Mouse (Mus musculus): ENCODE measurements around the gene Fignl1. TPM values are rescaled to one million over a fixed set of nuclear protein-coding genes. Genes with fewer than 3 reads are reported as not detected.

Fignl1 gene
- total RNA-seq, 2 experiments from 2014 or later, result 1.0 to 2.1 TPM

DNA sequence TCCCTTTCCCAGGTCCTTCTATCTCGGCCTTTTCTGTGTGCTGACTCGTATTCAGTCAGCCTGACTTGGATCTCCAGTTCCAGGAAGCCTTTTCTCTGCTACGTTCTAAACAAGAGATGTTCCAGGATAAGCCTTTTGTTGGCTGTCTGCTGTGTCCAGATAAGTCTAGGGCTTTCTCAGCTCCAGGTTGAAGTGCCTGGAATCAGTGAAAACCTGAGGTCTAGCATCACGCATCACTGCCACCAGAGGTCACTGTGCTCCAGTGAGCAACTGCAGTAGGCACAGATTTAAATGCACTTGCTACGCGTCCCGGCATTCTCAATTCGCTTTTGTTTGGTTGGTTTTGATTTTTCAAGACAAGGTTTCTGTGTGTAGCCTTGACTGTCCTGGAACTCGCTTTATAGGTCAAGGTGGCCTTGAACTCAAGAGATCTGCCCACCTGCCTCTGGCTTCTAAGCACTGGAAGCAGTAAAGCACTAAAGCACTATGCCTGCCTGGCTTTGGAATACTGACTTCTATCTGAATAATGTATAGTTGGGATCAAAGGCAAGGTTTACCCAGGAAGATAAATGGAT lies 3.2 kb upstream of the Fignl1 start:
- DNase-seq (ENCODE audit: low spot score in 2 of 2), result peak; percentile 63 to 71

DNA sequence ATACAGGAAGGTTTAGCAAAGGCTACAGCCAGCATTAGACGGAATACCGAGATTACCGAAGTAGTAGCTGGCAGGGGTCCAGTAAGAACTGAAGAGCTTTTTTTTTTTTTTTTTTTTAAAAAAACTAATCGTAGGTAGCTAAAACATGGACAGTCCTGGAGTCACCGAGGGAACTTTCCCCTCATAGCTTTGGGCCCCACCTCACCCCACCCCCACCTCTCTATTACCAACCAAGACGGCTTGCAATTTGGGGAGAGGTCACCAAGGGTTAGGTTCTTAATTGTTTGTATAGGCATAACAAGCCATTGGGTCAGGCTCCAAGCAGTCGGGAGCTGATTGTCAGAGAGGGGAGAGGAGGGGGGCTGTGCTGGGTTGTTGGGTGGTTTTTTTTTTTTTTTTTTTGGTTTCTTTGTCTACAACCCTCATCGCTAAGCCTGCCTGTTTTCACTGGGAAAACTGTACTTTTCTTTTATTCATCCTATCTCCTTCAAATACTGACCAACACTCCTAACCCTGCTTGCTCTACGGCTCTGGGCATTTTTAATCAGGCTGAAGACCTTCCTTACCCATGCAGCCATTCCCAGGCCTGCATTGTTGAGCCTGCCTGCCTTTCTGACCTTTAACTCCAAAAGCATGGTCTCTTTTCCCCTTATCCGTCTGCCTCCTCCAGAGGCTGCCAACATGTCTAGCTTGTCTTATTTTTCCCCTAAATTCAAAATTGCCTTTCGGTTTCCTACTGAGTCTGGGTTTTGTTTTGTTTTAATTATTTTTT lies 828 bp upstream of the Fignl1 start:
- no peak for DNase-seq (ENCODE audit: low spot score in 2 of 2)

- no peak for DNase-seq (ENCODE audit: low spot score in 2 of 2)
These were observed 535 bp downstream of the Fignl1 start for GRCm38 (mm10) chr11:11808035-11808819.

DNA sequence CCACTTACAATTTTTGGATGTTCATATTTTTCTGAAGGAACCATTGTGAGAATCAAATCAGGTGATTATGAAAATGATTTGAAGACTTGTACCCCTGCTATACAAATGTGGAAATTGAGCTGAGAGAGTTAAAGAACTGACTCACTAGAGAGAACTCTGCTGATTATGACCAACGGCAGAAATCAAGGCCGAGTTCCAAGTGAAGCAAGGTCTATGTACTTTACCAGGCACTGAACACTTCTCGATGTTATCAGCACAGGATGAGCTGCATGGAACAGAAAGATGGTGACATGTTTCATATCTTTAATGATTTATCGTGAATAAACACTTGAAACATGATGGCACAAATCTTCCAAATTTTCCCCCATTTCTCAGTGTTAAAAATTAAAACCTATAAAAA lies 2.8 kb downstream of the Fignl1 start:
- no peak for DNase-seq (ENCODE audit: low spot score in 2 of 2)

DNA sequence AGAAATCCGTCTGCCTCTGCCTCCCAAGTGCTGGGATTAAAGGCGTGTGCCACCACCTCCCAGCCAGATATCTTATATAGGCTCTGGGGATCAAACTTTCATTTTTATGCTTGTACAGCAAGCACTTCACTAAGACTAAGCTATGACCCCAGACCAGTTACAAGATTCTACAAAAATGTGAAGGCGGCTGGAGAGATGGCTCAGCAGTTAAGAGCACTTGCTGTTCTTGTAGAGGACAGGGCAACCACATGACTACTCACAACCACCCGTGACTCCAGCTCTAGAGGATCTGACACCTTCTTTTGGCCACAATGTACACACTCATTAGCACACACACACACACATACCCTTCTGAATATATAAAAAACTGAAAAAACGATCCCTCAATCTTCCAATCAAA lies 4.3 kb downstream of the Fignl1 start:
- DNase-seq (ENCODE audit: low spot score in 2 of 2), result no peak

DNA sequence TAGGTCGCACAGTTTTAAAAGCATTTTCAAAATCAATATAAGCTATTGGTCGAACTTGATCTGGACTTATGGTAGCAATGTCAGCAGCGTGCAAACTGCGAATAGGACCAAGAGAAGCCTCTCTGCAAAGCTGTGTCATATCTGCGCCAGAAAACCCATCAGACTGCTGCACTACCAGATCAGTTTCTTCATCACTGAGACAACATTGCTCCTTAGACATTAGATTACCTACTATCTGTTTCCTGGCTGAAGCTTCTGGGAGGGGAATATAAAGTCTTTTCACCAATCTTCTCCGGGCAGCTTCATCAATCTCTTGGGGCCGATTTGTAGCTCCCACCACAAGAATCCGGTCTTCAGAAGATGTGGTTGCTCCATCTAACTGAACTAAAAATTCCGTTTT lies 7.7 kb downstream of the Fignl1 start:
- no peak for DNase-seq (ENCODE audit: low spot score in 2 of 2)

DNA sequence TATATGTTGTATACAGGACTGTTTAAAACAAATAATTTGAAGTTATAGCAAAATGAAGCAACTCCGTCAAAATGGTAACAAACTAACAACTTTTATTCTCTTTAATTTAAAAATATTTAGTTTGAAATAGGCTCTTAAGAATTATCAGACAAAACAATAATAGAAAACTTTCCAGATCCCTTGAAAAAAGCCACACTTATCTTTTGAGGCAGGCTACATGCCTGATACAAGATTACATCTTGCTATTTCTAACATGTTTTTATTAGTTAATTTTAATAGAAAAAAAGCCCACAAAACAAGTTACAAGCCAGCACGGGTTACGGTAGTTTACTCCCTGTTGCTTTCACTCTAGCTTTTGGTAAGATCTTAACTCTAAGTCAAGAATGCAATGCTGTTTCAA lies 8.5 kb downstream of the Fignl1 start:
- DNase-seq (ENCODE audit: low spot score in 2 of 2), result no peak

DNA sequence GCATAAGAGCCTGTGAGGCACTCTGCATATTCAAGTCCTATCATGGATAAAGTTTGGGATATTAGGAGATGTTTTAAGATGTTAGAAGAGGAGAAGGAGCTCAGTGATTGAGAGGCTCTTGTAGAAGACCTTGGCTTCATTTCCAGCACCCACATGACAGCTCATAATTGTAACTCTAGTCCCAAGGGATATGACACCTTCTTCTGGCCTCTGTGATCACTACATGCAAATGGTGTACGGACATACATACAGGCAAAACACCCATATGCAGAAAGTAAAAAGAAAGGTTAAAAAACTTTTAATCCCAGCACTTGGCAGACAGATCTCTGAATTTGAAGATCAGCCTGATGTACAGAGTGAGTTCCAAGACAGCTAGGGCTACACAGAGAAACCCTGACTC lies 10.1 kb downstream of the Fignl1 start:
- DNase-seq (ENCODE audit: low spot score in 2 of 2), result no peak

DNA sequence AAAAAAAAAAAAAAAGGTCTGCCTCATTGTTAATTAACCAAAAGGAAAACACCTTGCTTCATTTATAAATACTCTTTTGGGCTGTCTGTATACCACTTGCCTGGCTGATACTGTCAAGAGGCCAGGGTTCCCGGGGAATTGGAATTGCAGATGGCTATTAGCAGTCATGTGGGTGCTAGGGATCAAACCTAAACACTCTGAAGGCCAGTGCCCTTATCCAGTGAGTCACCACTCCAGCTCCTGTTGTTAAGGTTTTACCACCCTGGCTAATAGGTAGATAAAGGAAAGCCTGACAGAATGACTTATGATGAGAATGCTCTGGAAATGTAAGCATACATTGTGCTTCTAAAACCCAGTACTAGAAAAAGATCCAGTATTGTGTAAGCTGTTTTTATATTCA lies 14.1 kb downstream of the Fignl1 start:
- DNase-seq (ENCODE audit: low spot score in 2 of 2), result no peak

DNA sequence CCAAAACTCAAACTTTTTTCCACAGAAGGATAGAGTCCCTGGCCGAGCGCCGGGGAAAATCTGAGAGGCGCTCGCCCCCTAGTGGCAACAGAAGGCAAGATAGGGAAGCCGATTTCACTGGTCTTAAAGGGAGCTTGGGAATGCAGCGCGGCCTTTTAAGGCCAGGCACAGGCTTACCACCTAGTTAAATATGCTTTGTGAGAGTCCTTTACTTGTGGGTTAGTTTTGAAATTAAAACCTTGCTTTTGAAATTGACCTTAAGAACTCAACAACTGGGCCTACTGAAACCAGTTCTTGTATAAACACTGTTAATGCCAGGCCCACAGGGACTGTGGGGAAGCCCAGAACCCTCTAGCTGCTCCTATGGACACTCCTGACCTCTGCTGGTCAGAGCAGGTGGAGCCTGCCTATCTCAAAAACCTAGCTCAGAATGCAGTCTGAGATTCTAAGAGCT lies 20.2 kb downstream of the Fignl1 start:
- peak; percentile 71 to 76 for DNase-seq (ENCODE audit: low spot score in 2 of 2)

DNA sequence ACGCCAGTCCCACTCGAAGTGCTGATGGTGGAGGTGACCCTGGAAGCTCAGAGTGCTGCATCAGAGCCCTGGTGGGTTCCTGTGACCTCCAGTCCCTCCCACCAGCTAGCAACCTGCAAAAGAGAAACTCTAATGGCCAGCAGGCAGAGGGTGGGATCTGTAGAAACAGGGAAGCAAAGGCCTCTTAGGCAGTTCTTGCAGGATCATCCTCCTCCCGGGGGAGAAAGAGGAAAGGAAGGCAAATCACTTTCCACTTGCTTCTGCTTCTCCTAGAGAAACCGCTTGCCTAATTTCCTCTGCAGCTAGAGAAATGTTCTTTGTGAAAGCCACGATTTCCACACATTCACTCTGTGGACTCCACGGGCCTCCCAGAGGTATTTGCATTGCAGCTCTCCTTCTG lies 23.3 kb downstream of the Fignl1 start:
- no peak for DNase-seq (ENCODE audit: low spot score in 2 of 2)

DNA sequence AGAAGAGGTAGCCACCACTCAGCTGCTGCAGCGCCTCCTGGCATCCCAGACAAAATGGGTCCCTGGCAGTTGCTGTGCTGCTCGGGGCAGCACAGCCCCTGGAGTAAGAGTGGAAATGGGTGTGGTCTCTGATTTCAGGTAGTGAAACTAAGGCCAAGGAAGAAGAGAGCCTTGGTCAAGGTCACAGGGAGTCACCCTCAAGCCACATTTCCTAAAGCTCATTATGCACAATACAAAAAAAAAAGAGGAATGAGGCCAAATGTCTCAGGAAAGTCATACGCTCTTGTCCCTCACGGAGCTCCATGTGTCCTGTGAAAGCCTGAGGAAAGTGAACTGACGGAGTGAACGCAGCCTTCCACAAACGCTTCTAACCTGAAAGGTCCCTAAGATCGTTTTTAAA lies 27.0 kb downstream of the Fignl1 start:
- no peak for DNase-seq (ENCODE audit: low spot score in 2 of 2)

DNA sequence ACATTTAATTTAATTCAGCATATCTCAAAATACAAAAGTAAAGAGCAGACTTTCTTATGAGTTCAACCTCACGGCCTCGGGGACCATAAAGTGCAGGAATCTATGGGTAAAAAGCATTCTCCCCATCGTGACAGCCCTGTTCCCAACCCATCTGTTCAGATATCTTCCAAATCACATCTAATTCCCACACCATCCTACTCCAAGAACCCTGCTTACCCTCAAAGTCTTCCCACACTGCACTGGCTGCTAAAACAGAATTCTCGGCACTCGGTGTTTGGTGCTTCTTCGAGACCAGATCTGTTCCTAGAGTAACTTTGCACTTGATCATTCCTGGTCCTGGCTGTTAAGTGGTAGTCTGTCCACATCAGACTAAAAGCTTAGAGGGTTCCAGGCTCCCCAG lies 30.4 kb downstream of the Fignl1 start:
- no peak for DNase-seq (ENCODE audit: low spot score in 2 of 2)

DNA sequence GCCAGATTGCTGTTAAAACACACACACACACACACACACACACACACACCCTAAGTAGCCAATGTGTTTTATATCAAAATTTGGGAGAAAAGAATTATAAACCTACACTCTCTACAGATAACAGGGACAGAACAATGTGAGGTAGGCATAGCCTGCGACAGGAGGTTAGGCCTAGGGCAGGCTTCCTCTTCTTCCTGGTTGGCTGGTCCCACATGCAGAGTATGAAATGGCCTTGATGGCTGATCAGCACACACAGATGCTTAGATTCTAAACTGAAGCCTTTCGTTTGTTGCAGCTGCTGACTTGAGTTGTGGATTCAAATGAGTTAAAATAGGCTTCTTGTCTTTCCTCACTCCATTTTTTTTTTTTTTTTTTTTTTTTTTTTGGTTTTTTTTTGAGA lies 31.0 kb downstream of the Fignl1 start:
- no peak for DNase-seq (ENCODE audit: low spot score in 2 of 2)

GRCm38 (mm10) chr11:11777246-11777645 lies 31.5 kb downstream of the Fignl1 start:
- DNase-seq (ENCODE audit: low spot score in 2 of 2), result no peak

- DNase-seq (ENCODE audit: low spot score in 2 of 2), result no peak
These were observed 32.0 kb downstream of the Fignl1 start for GRCm38 (mm10) chr11:11776822-11777174.

DNA sequence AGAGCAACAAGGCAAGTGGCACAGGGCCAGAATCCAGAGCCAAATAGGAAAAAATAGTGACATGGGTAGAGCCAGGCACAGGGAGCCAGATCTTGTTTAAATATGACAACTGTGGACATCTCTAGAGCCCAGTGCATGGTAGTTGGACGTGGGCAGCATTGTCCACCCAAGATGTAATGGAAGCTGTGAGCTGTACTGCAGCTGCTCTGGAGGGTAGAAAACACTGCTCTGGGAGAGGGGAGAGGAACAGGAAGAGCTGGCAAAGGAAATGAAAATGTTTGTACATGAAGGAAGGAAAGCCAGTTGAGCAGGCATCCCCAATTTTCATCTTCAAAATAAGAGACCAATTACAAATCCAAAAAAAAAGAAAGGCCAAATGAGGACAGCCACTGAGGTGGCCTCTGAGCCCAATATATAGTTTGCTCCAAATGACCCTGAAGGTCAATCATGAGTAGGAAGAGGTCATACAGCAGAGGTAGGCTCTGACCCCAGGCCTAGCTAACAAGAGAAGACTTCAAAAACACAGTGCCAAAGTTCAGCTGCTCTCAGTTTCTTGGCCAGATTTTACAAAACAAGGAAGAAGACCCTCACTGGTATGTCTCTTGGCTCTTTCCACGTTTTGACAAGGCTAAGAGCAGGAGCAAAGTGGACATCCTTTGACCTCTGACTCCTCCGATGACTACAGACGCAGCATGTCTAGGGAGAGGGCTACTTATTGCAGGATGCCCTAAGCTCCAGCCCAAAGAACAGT lies 32.5 kb downstream of the Fignl1 start:
- DNase-seq (ENCODE audit: low spot score in 2 of 2), result no peak

GRCm38 (mm10) chr11:11774893-11775292 lies 33.9 kb downstream of the Fignl1 start:
- DNase-seq (ENCODE audit: low spot score in 2 of 2), result no peak

DNA sequence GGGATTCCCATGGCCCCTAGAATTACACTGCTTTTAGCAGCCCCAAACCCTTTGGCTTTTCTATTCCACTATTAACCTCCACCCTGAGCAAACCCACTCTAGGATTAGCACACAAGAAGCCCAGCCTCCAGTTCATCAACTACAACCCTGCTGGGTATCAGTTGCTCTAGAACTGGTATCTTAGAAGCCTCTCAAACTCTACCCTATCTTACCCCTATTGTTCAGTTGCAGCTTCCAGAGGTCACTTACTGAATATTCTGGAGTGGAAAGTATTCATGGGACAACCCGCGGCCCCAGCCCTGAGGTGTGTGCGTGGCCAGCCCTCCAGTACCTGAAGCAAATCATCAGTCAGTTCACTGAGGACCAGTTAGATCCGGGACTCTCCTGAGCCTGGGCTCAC lies 34.4 kb downstream of the Fignl1 start:
- no peak for DNase-seq (ENCODE audit: low spot score in 2 of 2)

DNA sequence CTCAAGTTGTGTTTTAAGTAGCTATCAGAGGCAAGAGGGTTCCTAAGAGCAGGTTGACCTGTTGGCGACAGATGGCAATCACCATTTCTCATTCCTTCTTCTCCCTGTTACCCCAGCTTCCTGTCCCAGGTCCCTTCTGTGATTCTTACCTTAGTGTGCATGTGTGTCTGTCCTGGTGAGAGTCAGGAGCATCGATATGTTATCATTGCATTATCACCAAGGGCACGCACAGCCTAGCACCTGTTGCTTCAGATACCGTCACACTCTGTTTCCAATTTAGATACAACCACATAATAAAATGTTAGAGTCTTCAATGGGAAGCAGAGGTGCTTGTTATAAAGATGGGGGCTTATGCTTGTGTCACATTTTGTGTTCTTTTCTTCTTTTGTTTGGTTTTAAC lies 36.6 kb downstream of the Fignl1 start:
- no peak for DNase-seq (ENCODE audit: low spot score in 2 of 2)

- no peak for DNase-seq (ENCODE audit: low spot score in 2 of 2)
These were observed 38.1 kb downstream of the Fignl1 start for GRCm38 (mm10) chr11:11770691-11771090.

DNA sequence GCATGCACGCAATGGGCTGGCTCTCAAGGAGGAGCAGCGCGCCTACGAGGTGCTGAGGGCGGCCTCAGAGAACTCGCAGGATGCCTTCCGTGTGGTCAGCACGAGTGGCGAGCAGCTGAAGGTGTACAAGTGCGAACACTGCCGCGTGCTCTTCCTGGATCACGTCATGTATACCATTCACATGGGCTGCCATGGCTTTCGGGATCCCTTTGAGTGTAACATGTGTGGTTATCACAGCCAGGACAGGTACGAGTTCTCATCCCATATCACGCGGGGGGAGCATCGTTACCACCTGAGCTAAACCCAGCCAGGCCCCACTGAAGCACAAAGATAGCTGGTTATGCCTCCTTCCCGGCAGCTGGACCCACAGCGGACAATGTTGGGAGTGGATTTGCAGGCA lies 39.5 kb downstream of the Fignl1 start:
- DNase-seq (ENCODE audit: low spot score in 2 of 2), result no peak

Measured in layer of hippocampus, postnatal 14 days (tissue).